Mouse (Mus musculus): ENCODE measurements at regions not wholly inside any gene's neighbourhood (a gene's known extent, or its start where the extent isn't known, plus 50 kb on each side); places are given as distances from the start of the nearest gene placed in this dataset.

- TF ChIP-seq CTCF (IDR thresholded peaks at IDR 0.05; ENCODE audit: control insufficient read depth, insufficient read depth, insufficient read length), result no peak
- TF ChIP-seq USF1 (IDR thresholded peaks at IDR 0.05; ENCODE audit: low read depth), result no peak
Observed at GRCm38 (mm10) chr12:92975698-92976097, 1126.7 kb upstream of the Sel1l start.

Measured in C2C12 (cell line).